Mouse (Mus musculus) E14TG2a.4 (cell line): ENCODE data around the gene Fgf23.
A peak's percentile ranks its signal among the peaks of the same experiment; 100 is the strongest.

Experiments
- H3K27me3 ChIP-seq: 2 replicates; pipeline ENCODE4 v1.6.1; 2014; ENCODE audit warnings: low read length, control low read depth; ENCODE audit not compliant: insufficient read depth
- H3K36me3 ChIP-seq: 2 replicates; pipeline ENCODE4 v1.6.1; 2014; ENCODE audit warnings: low read length, control low read depth; ENCODE audit not compliant: insufficient read depth
- H3K4me1 ChIP-seq: replicated peaks from 2 replicates; pipeline ENCODE4 v1.6.1; 2014; ENCODE audit warnings: low read depth, low read length, control low read depth
- H3K4me3 ChIP-seq: replicated peaks from 2 replicates; pipeline ENCODE4 v1.5.1; 2014; ENCODE audit warnings: mild to moderate bottlenecking, low read length
- H3K9me3 ChIP-seq: 2 replicates; pipeline ENCODE4 v1.6.1; 2014; ENCODE audit warnings: low read length, control low read depth
- CTCF ChIP-seq: conservative IDR thresholded peaks from 2 replicates; pipeline ENCODE4 v1.5.1; 2014; ENCODE audit warnings: low read length
- NANOG ChIP-seq: IDR thresholded peaks from 2 replicates; pipeline ENCODE4 v1.6.1; 2014; ENCODE audit warnings: borderline replicate concordance, low read length, mixed read lengths
- POU5F1 ChIP-seq: IDR thresholded peaks from 2 replicates; pipeline ENCODE4 v1.6.1; 2014; ENCODE audit warnings: low read length, borderline replicate concordance

Gene Fgf23

DNA sequence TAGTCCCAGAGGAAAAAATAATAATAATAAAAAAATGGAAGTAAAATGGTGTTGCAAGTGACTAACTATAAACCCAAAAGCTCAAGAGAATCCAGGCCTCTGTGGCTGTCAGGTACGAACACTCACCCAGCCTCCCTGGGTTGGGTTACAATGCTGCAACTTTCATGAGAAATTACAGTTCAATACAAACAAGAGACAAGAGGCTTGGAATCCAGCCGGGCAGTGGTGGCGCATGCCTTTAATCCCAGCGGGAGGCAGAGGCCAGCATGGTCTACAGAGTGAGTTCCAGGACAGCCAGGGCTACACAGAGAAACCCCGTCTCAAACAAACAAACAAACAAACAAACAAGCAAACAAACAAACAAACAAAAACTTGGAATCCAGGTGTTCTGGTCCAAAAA lies 34.0 kb downstream of the Fgf23 start:
- no peak for TF ChIP-seq CTCF
- TF ChIP-seq NANOG: no peak
- TF ChIP-seq POU5F1: no peak
- H3K27me3 ChIP-seq: 0 out of 2 replicates have a peak, but pooled peaks cover 4% of the 10 kb centered on the region
- H3K36me3 ChIP-seq: peaks cover 50% of the 10 kb centered on the region
- H3K4me3 ChIP-seq: peak overlapping the region; percentile 45
- H3K4me1 ChIP-seq: peaks cover 80% of the 10 kb centered on the region
- no peaks in the 10 kb centered on the region for H3K9me3 ChIP-seq

- 0 out of 2 replicates have a peak, but pooled peaks cover 4% of the 10 kb centered on the region for H3K27me3 ChIP-seq
- no peak for TF ChIP-seq NANOG
- TF ChIP-seq POU5F1: no peak
- TF ChIP-seq CTCF: no peak
- H3K4me1 ChIP-seq: peaks cover 73% of the 10 kb centered on the region
- peak overlapping the region; percentile 91 for H3K4me3 ChIP-seq
- H3K36me3 ChIP-seq: peaks cover 43% of the 10 kb centered on the region
- H3K9me3 ChIP-seq: no peaks in the 10 kb centered on the region
Measured at GRCm38 (mm10) chr6:127107413-127107812, 34.7 kb downstream of the Fgf23 start.

DNA sequence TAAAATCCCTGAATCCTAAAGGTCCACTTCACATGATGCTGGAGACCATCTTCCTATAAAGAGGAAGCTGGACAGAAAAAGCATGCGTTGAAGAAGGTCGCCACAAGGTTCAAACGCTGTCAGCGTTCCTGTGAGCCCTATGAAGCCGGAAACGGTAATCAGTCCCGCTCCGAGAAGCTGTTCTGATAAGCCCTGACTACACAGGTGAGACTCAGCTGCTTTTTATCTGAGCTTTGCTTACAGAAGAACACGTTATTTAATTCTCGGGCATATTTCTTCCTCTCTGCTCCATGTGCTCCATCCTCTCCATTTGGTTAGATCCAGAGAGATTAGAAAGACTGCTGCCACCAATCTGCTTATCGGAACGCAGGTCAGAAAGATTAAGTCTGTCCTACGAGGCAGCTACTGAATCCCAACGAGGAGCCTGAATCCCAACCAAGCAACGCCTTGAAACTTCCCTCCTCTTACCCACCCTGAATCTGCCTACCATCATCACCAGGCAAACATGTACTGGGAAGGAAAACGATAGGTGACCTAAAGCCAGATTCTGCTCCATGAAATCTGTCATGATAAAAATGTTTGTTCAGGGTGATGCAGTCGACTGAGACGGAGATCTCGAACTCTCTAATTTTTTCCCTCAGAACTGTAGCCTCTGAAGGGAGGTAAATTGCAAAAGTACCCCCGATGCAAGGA lies 35.8 kb downstream of the Fgf23 start:
- peaks cover 33% of the 10 kb centered on the region for H3K36me3 ChIP-seq
- 0 out of 2 replicates have a peak, but pooled peaks cover 4% of the 10 kb centered on the region for H3K27me3 ChIP-seq

DNA sequence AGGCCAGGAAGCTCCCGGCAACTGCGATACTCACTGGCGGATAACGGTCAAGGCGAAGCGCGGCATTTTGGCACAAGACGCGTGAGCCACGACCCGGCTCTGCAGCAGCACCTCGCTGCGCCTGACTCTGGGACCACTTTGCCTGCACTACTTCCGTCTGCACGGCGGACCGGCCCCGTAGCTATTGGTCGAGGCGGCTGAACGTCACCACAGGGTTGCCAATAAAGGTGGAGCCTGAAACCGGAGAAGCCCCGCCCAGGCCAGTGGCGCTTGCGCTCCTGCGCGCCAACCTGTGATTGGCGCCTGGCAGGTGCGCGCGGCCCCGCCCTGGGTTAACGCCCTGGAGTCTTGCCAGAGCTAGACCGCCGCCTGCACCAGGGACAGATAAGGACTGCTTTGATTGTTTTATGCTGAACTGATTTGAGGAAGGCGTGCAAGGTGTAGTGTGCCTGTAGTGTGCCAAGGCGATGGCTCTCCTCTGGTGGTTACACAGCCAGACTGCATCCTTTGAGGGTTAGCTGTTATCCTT lies 36.8 kb downstream of the Fgf23 start, which contains the start of gene Tigar:
Gene Tigar (minus strand): TSS at position 156 of the 529 bp plus-strand sequence.
- peaks cover 54% of the 10 kb centered on the region for H3K4me1 ChIP-seq
- H3K36me3 ChIP-seq: peaks cover 24% of the 10 kb centered on the region
- H3K27me3 ChIP-seq: peaks cover 5% of the 10 kb centered on the region
- H3K9me3 ChIP-seq: no peaks in the 10 kb centered on the region
- TF ChIP-seq POU5F1 (no peak), CTCF (no peak), NANOG (no peak)
- peak within 1 kb of the TSS; percentile 91 for H3K4me3 ChIP-seq

More for the DNA sequence above, 35.8 kb downstream of the Fgf23 start:
- Histone ChIP-seq H3K4me1 (peaks cover 62% of the 10 kb centered on the region), H3K9me3 (no peaks in the 10 kb centered on the region), H3K4me3 (peak overlapping the region; percentile 91)
- TF ChIP-seq POU5F1 (no peak), NANOG (no peak), CTCF (no peak)

- Histone ChIP-seq H3K27me3 (peaks cover 42% of the 10 kb centered on the region), H3K9me3 (no peaks in the 10 kb centered on the region), H3K4me1 (peaks cover 16% of the 10 kb centered on the region), H3K36me3 (no peaks in the 10 kb centered on the region), H3K4me3 (peak overlapping the region; percentile 29; the same call in 1 of the 2 replicates)
- TF ChIP-seq CTCF (peak; percentile 23; the same call in 1 of the 2 replicates), NANOG (no peak)
Measured at GRCm38 (mm10) chr6:127114753-127115456, 42.2 kb downstream of the Fgf23 start.

DNA sequence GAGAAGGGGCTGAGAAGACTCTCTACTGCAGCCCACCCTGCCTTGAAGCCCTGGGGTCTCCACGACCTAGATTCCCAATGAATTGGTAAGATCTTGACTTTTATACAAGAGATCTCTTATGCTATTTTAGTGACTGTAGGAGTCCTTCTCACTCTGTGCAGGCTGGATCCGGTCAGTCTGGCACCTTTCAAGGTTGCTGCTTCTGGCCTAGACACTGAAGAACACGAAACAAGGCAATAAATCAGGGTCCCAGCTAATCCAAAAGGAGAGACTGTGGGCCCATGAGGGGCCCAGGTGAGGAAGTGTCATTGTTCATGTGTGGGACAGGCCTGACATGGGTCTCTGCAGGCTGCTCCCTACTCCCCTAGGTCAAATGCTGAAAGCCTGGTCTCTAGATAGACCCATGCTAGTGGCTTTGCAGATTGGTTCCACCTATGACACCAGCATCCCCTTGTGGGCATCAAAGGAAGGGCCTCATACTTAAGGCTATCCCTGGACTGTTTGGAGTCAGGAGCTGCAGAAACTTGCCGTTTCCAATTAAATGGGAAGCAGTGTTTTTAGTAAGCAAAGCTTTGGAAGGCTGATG lies 49.6 kb downstream of the Fgf23 start:
- no peak overlapping the region for H3K4me3 ChIP-seq
- no peaks in the 10 kb centered on the region for H3K9me3 ChIP-seq
- H3K36me3 ChIP-seq: peaks cover 6% of the 10 kb centered on the region
- TF ChIP-seq NANOG (no peak), CTCF (peak; percentile 90), POU5F1 (no peak)
- H3K4me1 ChIP-seq: peaks cover 6% of the 10 kb centered on the region
- H3K27me3 ChIP-seq: peaks cover 35% of the 10 kb centered on the region

GRCm38 (mm10) chr6:127122996-127123395 lies 50.3 kb downstream of the Fgf23 start:
- no peak overlapping the region for H3K4me3 ChIP-seq
- peaks cover 35% of the 10 kb centered on the region for H3K27me3 ChIP-seq
- peaks cover 12% of the 10 kb centered on the region for H3K36me3 ChIP-seq
- no peak for TF ChIP-seq POU5F1
- no peak for TF ChIP-seq NANOG
- no peak for TF ChIP-seq CTCF
- H3K9me3 ChIP-seq: no peaks in the 10 kb centered on the region
- H3K4me1 ChIP-seq: peaks cover 6% of the 10 kb centered on the region

- Histone ChIP-seq H3K36me3 (peaks cover 16% of the 10 kb centered on the region), H3K4me1 (peaks cover 7% of the 10 kb centered on the region), H3K27me3 (peaks cover 31% of the 10 kb centered on the region), H3K4me3 (no peak overlapping the region), H3K9me3 (no peaks in the 10 kb centered on the region)
- TF ChIP-seq NANOG (no peak), POU5F1 (no peak), CTCF (no peak)
Measured at GRCm38 (mm10) chr6:127123506-127123905, 50.8 kb downstream of the Fgf23 start.
